Mouse (Mus musculus): ENCODE measurements around the gene Ces1h. TPM values are rescaled to one million over a fixed set of nuclear protein-coding genes. Genes with fewer than 3 reads are reported as not detected.
"Not testable (repeated sequence)": the region's sequence is repeated elsewhere in the genome, so short reads cannot be mapped to it uniquely, and the experiment has no call there.

Gene Ces1h
- 0.03 TPM in 1 of 2 replicates, not detected in the other for polyA plus RNA-seq (2012; rRNA removed)

GRCm38 (mm10) chr8:93379625-93380024, at the start of gene Ces1h:
TSS of gene Ces1h (minus strand) at chr8:93379725.
- 93% methylated on average over 4 of the region's 4 CpGs for WGBS
- H3K4me1 ChIP-seq (ENCODE audit: control insufficient read depth, insufficient read depth, low read length) = no peaks in the 10 kb centered on the region
- H3K27me3 ChIP-seq (replicated peaks; ENCODE audit: control insufficient read depth, insufficient read depth, low read length) = no peaks in the 10 kb centered on the region
- TF ChIP-seq POLR2A (IDR thresholded peaks at IDR 0.05; ENCODE audit: low read depth, low read length) = no peak
- no peak for TF ChIP-seq CTCF (conservative IDR thresholded peaks at IDR 0.05; ENCODE audit: insufficient read depth, insufficient read length, low read depth, low read length)
- no peak within 1 kb of the TSS for H3K27ac ChIP-seq (ENCODE audit: insufficient read depth, low read depth, low read length)
- H3K4me3 ChIP-seq (ENCODE audit: insufficient read depth, low read depth, low read length) = no peak within 1 kb of the TSS
- H3K36me3 ChIP-seq (ENCODE audit: control insufficient read depth, insufficient read depth, low read length) = no peaks in the 10 kb centered on the region
- no peak for DNase-seq

- Histone ChIP-seq H3K4me3 (ENCODE audit: insufficient read depth, low read depth, low read length) (no peak overlapping the region), H3K27ac (ENCODE audit: insufficient read depth, low read depth, low read length) (no peak overlapping the region), H3K4me1 (ENCODE audit: control insufficient read depth, insufficient read depth, low read length) (no peaks in the 10 kb centered on the region), H3K36me3 (ENCODE audit: control insufficient read depth, insufficient read depth, low read length) (no peaks in the 10 kb centered on the region), H3K27me3 (replicated peaks; ENCODE audit: control insufficient read depth, insufficient read depth, low read length) (no peaks in the 10 kb centered on the region)
- 85% methylated on average over 16 of the region's 16 CpGs for WGBS
- DNase-seq = no peak
- TF ChIP-seq CTCF (conservative IDR thresholded peaks at IDR 0.05; ENCODE audit: insufficient read depth, insufficient read length, low read depth, low read length) = no peak
- no peak for TF ChIP-seq POLR2A (IDR thresholded peaks at IDR 0.05; ENCODE audit: low read depth, low read length)
These were observed 47.7 kb upstream of the Ces1h start for GRCm38 (mm10) chr8:93427195-93427594.

GRCm38 (mm10) chr8:93415387-93415786, 35.9 kb upstream of the Ces1h start:
- Histone ChIP-seq H3K4me3 (ENCODE audit: insufficient read depth, low read depth, low read length) (no peak overlapping the region), H3K36me3 (ENCODE audit: control insufficient read depth, insufficient read depth, low read length) (no peaks in the 10 kb centered on the region), H3K27me3 (replicated peaks; ENCODE audit: control insufficient read depth, insufficient read depth, low read length) (no peaks in the 10 kb centered on the region), H3K4me1 (ENCODE audit: control insufficient read depth, insufficient read depth, low read length) (no peaks in the 10 kb centered on the region), H3K27ac (ENCODE audit: insufficient read depth, low read depth, low read length) (no peak overlapping the region)
- 71% methylated on average over 4 of the region's 4 CpGs for WGBS
- no peak for DNase-seq
- TF ChIP-seq CTCF (conservative IDR thresholded peaks at IDR 0.05; ENCODE audit: insufficient read depth, insufficient read length, low read depth, low read length) (no peak), POLR2A (IDR thresholded peaks at IDR 0.05; ENCODE audit: low read depth, low read length) (no peak)

GRCm38 (mm10) chr8:93408830-93409229, 29.3 kb upstream of the Ces1h start:
- Histone ChIP-seq H3K27me3 (replicated peaks; ENCODE audit: control insufficient read depth, insufficient read depth, low read length) (no peaks in the 10 kb centered on the region), H3K4me3 (ENCODE audit: insufficient read depth, low read depth, low read length) (no peak overlapping the region), H3K36me3 (ENCODE audit: control insufficient read depth, insufficient read depth, low read length) (no peaks in the 10 kb centered on the region), H3K27ac (ENCODE audit: insufficient read depth, low read depth, low read length) (no peak overlapping the region), H3K4me1 (ENCODE audit: control insufficient read depth, insufficient read depth, low read length) (no peaks in the 10 kb centered on the region)
- no peak for DNase-seq
- WGBS = 78% methylated on average over 2 of the region's 2 CpGs
- no peak for TF ChIP-seq CTCF (conservative IDR thresholded peaks at IDR 0.05; ENCODE audit: insufficient read depth, insufficient read length, low read depth, low read length)
- TF ChIP-seq POLR2A (IDR thresholded peaks at IDR 0.05; ENCODE audit: low read depth, low read length) = no peak

GRCm38 (mm10) chr8:93399698-93400097, 20.2 kb upstream of the Ces1h start:
- Histone ChIP-seq H3K27ac (ENCODE audit: insufficient read depth, low read depth, low read length) (no peak overlapping the region), H3K4me3 (ENCODE audit: insufficient read depth, low read depth, low read length) (no peak overlapping the region), H3K27me3 (replicated peaks; ENCODE audit: control insufficient read depth, insufficient read depth, low read length) (no peaks in the 10 kb centered on the region), H3K4me1 (ENCODE audit: control insufficient read depth, insufficient read depth, low read length) (peaks cover 5% of the 10 kb centered on the region; the same call in 1 of the 2 replicates), H3K36me3 (ENCODE audit: control insufficient read depth, insufficient read depth, low read length) (no peaks in the 10 kb centered on the region)
- WGBS = 73% methylated on average over 2 of the region's 2 CpGs
- no peak for TF ChIP-seq CTCF (conservative IDR thresholded peaks at IDR 0.05; ENCODE audit: insufficient read depth, insufficient read length, low read depth, low read length)
- TF ChIP-seq POLR2A (IDR thresholded peaks at IDR 0.05; ENCODE audit: low read depth, low read length) = no peak
- DNase-seq = no peak

GRCm38 (mm10) chr8:93398044-93398443, 18.5 kb upstream of the Ces1h start:
- Histone ChIP-seq H3K4me3 (ENCODE audit: insufficient read depth, low read depth, low read length) (no peak overlapping the region), H3K36me3 (ENCODE audit: control insufficient read depth, insufficient read depth, low read length) (no peaks in the 10 kb centered on the region), H3K4me1 (ENCODE audit: control insufficient read depth, insufficient read depth, low read length) (peaks cover 8% of the 10 kb centered on the region; the same call in 1 of the 2 replicates), H3K27ac (ENCODE audit: insufficient read depth, low read depth, low read length) (no peak overlapping the region), H3K27me3 (replicated peaks; ENCODE audit: control insufficient read depth, insufficient read depth, low read length) (no peaks in the 10 kb centered on the region)
- WGBS = 11% methylated on average over 1 of the region's 1 CpGs
- DNase-seq = peak; percentile 58
- TF ChIP-seq CTCF (conservative IDR thresholded peaks at IDR 0.05; ENCODE audit: insufficient read depth, insufficient read length, low read depth, low read length) = 0 out of 2 replicates have a peak, but pooled peaks have one; percentile 26
- TF ChIP-seq POLR2A (IDR thresholded peaks at IDR 0.05; ENCODE audit: low read depth, low read length) = no peak

- DNase-seq = peak; percentile 92
- WGBS = 19% methylated on average over 8 of the region's 8 CpGs
- H3K27ac ChIP-seq (ENCODE audit: insufficient read depth, low read depth, low read length) = not testable (repeated sequence)
These were observed 14.6 kb upstream of the Ces1h start for GRCm38 (mm10) chr8:93394079-93394619.

More at GRCm38 (mm10) chr8:93394079-93394619, 14.6 kb upstream of the Ces1h start:
- H3K4me3 ChIP-seq (ENCODE audit: insufficient read depth, low read depth, low read length); H3K36me3 ChIP-seq (ENCODE audit: control insufficient read depth, insufficient read depth, low read length); H3K27me3 ChIP-seq (replicated peaks; ENCODE audit: control insufficient read depth, insufficient read depth, low read length); H3K4me1 ChIP-seq (ENCODE audit: control insufficient read depth, insufficient read depth, low read length): not testable (repeated sequence)

Data from kidney, adult 2 months (tissue).